Mouse (Mus musculus) 3134 (cell line): ENCODE results near the gene Gm5426.
"Not testable (repeated sequence)": the region's sequence is repeated elsewhere in the genome, so short reads cannot be mapped to it uniquely, and the experiment has no call there.

Experiments
- DNase-seq: peaks from one replicate; pipeline ENCODE4 v3.0.0-alpha.2; 2011; ENCODE audit warnings: low spot score; ENCODE audit not compliant: insufficient read length; ENCODE audit errors: extremely low read depth

The Gm5426 gene

GRCm38 (mm10) chr10:96132161-96132560 lies 4.2 kb upstream of the Gm5426 start:
- peak; percentile 18 for DNase-seq

- no peak for DNase-seq
Measured at GRCm38 (mm10) chr10:96138585-96138984, 2.2 kb downstream of the Gm5426 start.

GRCm38 (mm10) chr10:96139274-96139673 lies 2.9 kb downstream of the Gm5426 start:
- not testable (repeated sequence) for DNase-seq

GRCm38 (mm10) chr10:96146578-96146977 lies 10.2 kb downstream of the Gm5426 start:
- no peak for DNase-seq

- no peak for DNase-seq
Measured at GRCm38 (mm10) chr10:96148250-96148699, 11.9 kb downstream of the Gm5426 start.

GRCm38 (mm10) chr10:96150401-96151116 lies 14.2 kb downstream of the Gm5426 start:
- no peak for DNase-seq

- DNase-seq, result no peak
Measured at GRCm38 (mm10) chr10:96153315-96153714, 16.9 kb downstream of the Gm5426 start.

- no peak for DNase-seq
Measured at GRCm38 (mm10) chr10:96162975-96163706, 26.7 kb downstream of the Gm5426 start.

GRCm38 (mm10) chr10:96163791-96164190 lies 27.4 kb downstream of the Gm5426 start:
- no peak for DNase-seq

- DNase-seq, result no peak
Measured at GRCm38 (mm10) chr10:96165260-96165659, 28.9 kb downstream of the Gm5426 start.

GRCm38 (mm10) chr10:96168998-96169397 lies 32.6 kb downstream of the Gm5426 start:
- DNase-seq, result no peak

GRCm38 (mm10) chr10:96171546-96171945 lies 35.1 kb downstream of the Gm5426 start:
- DNase-seq, result no peak

- no peak for DNase-seq
Measured at GRCm38 (mm10) chr10:96172964-96173363, 36.6 kb downstream of the Gm5426 start.

- DNase-seq, result no peak
Measured at GRCm38 (mm10) chr10:96173771-96174170, 37.4 kb downstream of the Gm5426 start.

GRCm38 (mm10) chr10:96176916-96177315 lies 40.5 kb downstream of the Gm5426 start:
- DNase-seq, result no peak

GRCm38 (mm10) chr10:96180554-96181397 lies 44.4 kb downstream of the Gm5426 start:
- no peak for DNase-seq

- no peak for DNase-seq
Measured at GRCm38 (mm10) chr10:96181398-96181790, 45.0 kb downstream of the Gm5426 start.

GRCm38 (mm10) chr10:96181883-96182628 lies 45.7 kb downstream of the Gm5426 start:
- DNase-seq, result no peak

GRCm38 (mm10) chr10:96185026-96185425 lies 48.6 kb downstream of the Gm5426 start:
- peak; percentile 6 for DNase-seq

GRCm38 (mm10) chr10:96185601-96186000 lies 49.2 kb downstream of the Gm5426 start:
- DNase-seq, result no peak
